Mouse (Mus musculus) kidney, postnatal 0 days (tissue): ENCODE measurements at regions not wholly inside any gene's neighbourhood (a gene's known extent, or its start where the extent isn't known, plus 50 kb on each side); places are given as distances from the start of the nearest gene placed in this dataset.

ENCODE experiments used
- ATAC-seq: fragments of 200-750 bp; cut with Nextera tagmentation; replicated peaks from 2 replicates; pipeline ENCODE4 v1.8.0; 2017; ENCODE audit warnings: low read depth, moderate number of reproducible peaks, moderate TSS enrichment, moderate library complexity; ENCODE audit not compliant: low FRiP score
- DNase-seq: peaks from one replicate; pipeline ENCODE4 v3.0.0-alpha.2; 2016; ENCODE audit warnings: low spot score
- H3K27ac ChIP-seq: fragments of 300-500 bp; sonication (generic); 2 replicates; pipeline ENCODE4 v1.5.1; 2014; ENCODE audit warnings: mild to moderate bottlenecking
- H3K27me3 ChIP-seq: fragments of 300-500 bp; sonication (generic); 2 replicates; pipeline ENCODE4 v1.6.1; 2014; ENCODE audit warnings: low read length, mixed read lengths; ENCODE audit not compliant: insufficient read depth
- H3K36me3 ChIP-seq: fragments of 300-500 bp; sonication (generic); 2 replicates; pipeline ENCODE4 v1.6.1; 2014; ENCODE audit warnings: low read length, mixed read lengths; ENCODE audit not compliant: insufficient read depth
- H3K4me1 ChIP-seq: fragments of 300-500 bp; sonication (generic); replicated peaks from 2 replicates; pipeline ENCODE4 v1.6.1; 2014; ENCODE audit warnings: antibody characterized with exemption, low read length, mixed read lengths; ENCODE audit not compliant: insufficient read depth
- H3K4me2 ChIP-seq: fragments of 300-500 bp; sonication (generic); 2 replicates; pipeline ENCODE4 v1.6.1; 2014; ENCODE audit warnings: mild to moderate bottlenecking, low read length, moderate library complexity, mixed read lengths
- H3K4me3 ChIP-seq: fragments of 300-500 bp; sonication (generic); replicated peaks from 2 replicates; pipeline ENCODE4 v1.5.1; 2014; ENCODE audit warnings: low read depth, low read length
- H3K9ac ChIP-seq: fragments of 300-500 bp; sonication (generic); 2 replicates; pipeline ENCODE4 v1.6.1; 2014; ENCODE audit warnings: low read depth, low read length
- H3K9me3 ChIP-seq: fragments of 300-500 bp; sonication (generic); replicated peaks from 2 replicates; pipeline ENCODE4 v1.6.1; 2016; ENCODE audit warnings: low read length, inconsistent platforms, mixed read lengths
- CTCF ChIP-seq: IDR thresholded peaks from 2 replicates; pipeline ENCODE4 v1.5.1; 2016; ENCODE audit warnings: antibody characterized with exemption, low read depth, mild to moderate bottlenecking, moderate library complexity
- WGBS: fragments of 180-500 bp; shearing (Covaris S2); extraction: QIAGEN DNeasy Blood & Tissue Kit; methylation state at CpG from one replicate; pipeline ENCODE4 v1.1.7; 2014; 5-methylcytosine and 5-hydroxymethylcytosine counted together

DNA sequence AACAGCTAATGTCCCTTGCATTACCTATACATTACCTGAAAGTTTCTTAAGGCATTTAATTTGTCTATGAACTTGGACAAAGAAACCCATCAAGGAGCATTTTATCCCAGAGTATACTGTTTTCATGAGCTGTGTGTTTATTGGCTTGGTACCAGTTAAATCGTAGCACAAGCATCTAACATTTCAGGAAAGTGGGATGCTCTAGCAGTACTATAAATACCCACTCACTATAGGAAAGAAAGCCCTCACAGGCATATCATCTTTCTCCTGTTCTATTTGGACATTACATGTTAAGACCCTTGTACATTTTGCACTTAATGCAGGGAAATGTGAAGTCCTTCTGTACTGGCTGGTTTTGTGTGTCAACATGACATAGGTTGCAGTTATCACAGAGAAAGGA lies 163.9 kb downstream of the Ptprc start:
- TF ChIP-seq CTCF = no peak
- Histone ChIP-seq H3K27me3 (no peaks in the 10 kb centered on the region), H3K36me3 (no peaks in the 10 kb centered on the region), H3K4me3 (no peak overlapping the region), H3K9me3 (no peaks in the 10 kb centered on the region), H3K4me1 (no peaks in the 10 kb centered on the region), H3K27ac (no peak overlapping the region), H3K4me2 (no peak overlapping the region), H3K9ac (no peak overlapping the region)
- 33% methylated on average over 1 of the region's 1 CpGs for WGBS
- DNase-seq (no peak), ATAC-seq (no peak)

DNA sequence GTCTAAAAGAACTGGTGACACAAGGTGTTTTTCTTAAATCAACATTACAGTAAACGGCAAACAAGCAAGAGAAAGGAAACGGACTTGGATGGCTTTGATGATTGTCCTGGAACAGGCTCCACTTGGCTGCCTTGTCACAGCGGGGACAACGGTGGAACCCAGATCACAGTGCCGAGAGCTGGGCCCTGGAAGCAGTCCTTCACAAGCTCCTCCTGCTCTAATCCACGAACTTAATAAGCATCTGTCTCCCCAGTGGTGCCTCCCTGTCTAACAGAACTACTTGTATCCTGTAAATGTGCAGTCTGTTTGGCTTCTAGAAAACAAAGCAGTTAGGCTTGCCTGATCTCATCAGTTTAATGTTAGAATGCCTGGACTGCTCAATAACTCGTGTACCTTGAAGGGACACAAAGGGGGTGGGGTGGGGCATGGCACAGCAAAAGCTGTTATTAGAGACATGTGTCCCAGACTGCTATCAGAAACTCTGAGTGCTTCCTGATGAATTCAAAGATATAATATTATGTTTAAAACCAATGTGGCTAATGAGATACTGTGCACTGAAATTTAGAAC lies 164.5 kb downstream of the Ptprc start:
- Histone ChIP-seq H3K36me3 (no peaks in the 10 kb centered on the region), H3K27ac (no peak overlapping the region), H3K4me2 (no peak overlapping the region), H3K4me1 (no peaks in the 10 kb centered on the region), H3K9me3 (no peaks in the 10 kb centered on the region), H3K27me3 (no peaks in the 10 kb centered on the region), H3K9ac (no peak overlapping the region), H3K4me3 (no peak overlapping the region)
- TF ChIP-seq CTCF = no peak
- DNase-seq (peak; percentile 18), ATAC-seq (no peak)
- WGBS = 20% methylated on average over 7 of the region's 7 CpGs

DNA sequence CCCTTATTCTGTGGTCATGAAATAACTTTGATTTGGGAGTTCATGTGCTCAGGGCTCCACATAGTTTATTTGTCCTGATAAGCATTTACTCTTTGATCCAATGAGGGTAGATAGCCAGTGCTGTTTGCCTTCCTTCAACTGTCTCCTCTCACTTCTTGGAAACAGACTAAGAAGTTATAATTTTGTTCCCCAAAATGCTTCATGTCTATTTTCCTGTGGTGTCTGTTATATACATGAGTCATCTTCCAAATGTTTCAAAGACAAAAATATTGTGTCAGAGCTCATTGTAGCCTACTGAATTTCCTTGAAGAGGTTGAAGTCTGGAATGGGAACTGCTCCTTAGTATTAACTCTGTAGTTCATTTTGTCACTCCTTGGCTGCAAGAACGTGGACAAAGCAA lies 168.7 kb downstream of the Ptprc start:
- DNase-seq (no peak), ATAC-seq (no peak)
- Histone ChIP-seq H3K4me3 (no peak overlapping the region), H3K36me3 (no peaks in the 10 kb centered on the region), H3K9me3 (no peaks in the 10 kb centered on the region), H3K27ac (no peak overlapping the region), H3K9ac (no peak overlapping the region), H3K27me3 (no peaks in the 10 kb centered on the region), H3K4me1 (no peaks in the 10 kb centered on the region), H3K4me2 (no peak overlapping the region)
- 61% methylated on average over 1 of the region's 1 CpGs for WGBS
- no peak for TF ChIP-seq CTCF

GRCm38 (mm10) chr1:138004319-138004718 lies 171.2 kb downstream of the Ptprc start:
- Histone ChIP-seq H3K27ac (no peak overlapping the region), H3K4me2 (no peak overlapping the region), H3K4me3 (no peak overlapping the region), H3K27me3 (no peaks in the 10 kb centered on the region), H3K4me1 (no peaks in the 10 kb centered on the region), H3K9ac (no peak overlapping the region), H3K36me3 (no peaks in the 10 kb centered on the region), H3K9me3 (no peaks in the 10 kb centered on the region)
- TF ChIP-seq CTCF = no peak
- ATAC-seq = no peak
- WGBS = 41% methylated on average over 2 of the region's 2 CpGs
- DNase-seq = no peak

DNA sequence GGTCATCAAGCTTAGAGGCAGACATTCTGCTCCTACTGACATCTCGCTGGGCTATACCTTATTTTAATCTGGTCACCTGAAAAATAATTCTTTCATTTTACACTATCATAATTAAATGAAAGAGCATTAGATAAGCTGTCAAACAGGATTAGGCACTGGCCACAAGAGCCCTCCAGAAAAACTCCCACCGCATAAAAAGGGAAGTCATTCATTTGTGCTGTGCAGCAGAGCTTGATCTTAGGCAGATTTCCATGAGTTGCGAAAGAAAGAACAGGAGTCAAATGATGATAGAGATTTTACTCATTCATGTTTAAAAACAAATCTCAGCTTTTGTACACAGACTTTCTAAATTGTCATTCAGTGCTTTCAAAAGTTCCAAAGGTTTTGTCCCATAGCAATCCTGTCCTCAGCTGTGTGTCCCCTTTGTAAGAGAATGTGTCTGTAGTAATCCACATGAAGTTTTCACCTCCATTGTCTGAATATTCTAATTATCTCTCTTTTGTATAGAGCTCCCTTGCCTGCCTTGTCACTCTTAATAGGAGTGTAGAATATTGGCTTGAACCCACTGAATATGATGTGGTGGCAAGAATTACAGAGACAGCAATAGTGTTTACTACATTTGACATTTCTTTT lies 176.1 kb downstream of the Ptprc start:
- H3K9me3 ChIP-seq = no peaks in the 10 kb centered on the region
- DNase-seq (no peak), ATAC-seq (no peak)
- no peak overlapping the region for H3K9ac ChIP-seq
- H3K36me3 ChIP-seq = no peaks in the 10 kb centered on the region
- H3K27ac ChIP-seq = no peak overlapping the region
- WGBS = 86% methylated on average over 3 of the region's 3 CpGs
- H3K4me3 ChIP-seq = no peak overlapping the region
- H3K4me2 ChIP-seq = no peak overlapping the region
- H3K27me3 ChIP-seq = no peaks in the 10 kb centered on the region
- H3K4me1 ChIP-seq = no peaks in the 10 kb centered on the region
- no peak for TF ChIP-seq CTCF

GRCm38 (mm10) chr1:137996041-137996440 lies 179.5 kb downstream of the Ptprc start:
- ATAC-seq (no peak), DNase-seq (no peak)
- no peak overlapping the region for H3K4me3 ChIP-seq
- H3K4me2 ChIP-seq = no peak overlapping the region
- TF ChIP-seq CTCF = no peak
- no peak overlapping the region for H3K27ac ChIP-seq
- H3K4me1 ChIP-seq = no peaks in the 10 kb centered on the region
- H3K36me3 ChIP-seq = no peaks in the 10 kb centered on the region
- no peaks in the 10 kb centered on the region for H3K27me3 ChIP-seq
- H3K9ac ChIP-seq = no peak overlapping the region
- WGBS = 88% methylated on average over 2 of the region's 2 CpGs
- H3K9me3 ChIP-seq = no peaks in the 10 kb centered on the region

GRCm38 (mm10) chr1:137991936-137992335 lies 183.6 kb downstream of the Ptprc start:
- Histone ChIP-seq H3K4me2 (no peak overlapping the region), H3K36me3 (no peaks in the 10 kb centered on the region), H3K27ac (no peak overlapping the region), H3K9ac (no peak overlapping the region), H3K4me3 (no peak overlapping the region), H3K4me1 (no peaks in the 10 kb centered on the region), H3K27me3 (no peaks in the 10 kb centered on the region), H3K9me3 (no peaks in the 10 kb centered on the region)
- WGBS = 86% methylated on average over 1 of the region's 1 CpGs
- ATAC-seq (no peak), DNase-seq (no peak)
- no peak for TF ChIP-seq CTCF
